ENCODE assay signal across 25 mouse cellular contexts in genomic region chrX:140399986-140400385, GRCm38 (mm10). TPM values are rescaled to one million over a fixed set of nuclear protein-coding genes. Genes with fewer than 3 reads are reported as not detected.
DNase-seq lines count a peak whose midpoint lies in the region; ATAC-seq lines count a peak whose summit lies in the region.
"Had no signal": no experiment of that assay in that cellular context is flagged by ENCODE, and none has a peak within 500 bp of the region (broad histone marks: within the 10 kb centered on the region; RNA-seq: fewer than 3 reads in every experiment).

No protein-coding gene starts in this region.

- H3K27ac ChIP-seq in forebrain, embryonic 14.5 days (ENCODE audit: low read depth, low read length) = no peak overlapping the region
- H3K27ac ChIP-seq in forebrain, embryonic 12.5 days = no peak overlapping the region
- H3K27ac ChIP-seq: embryonic facial prominence, embryonic 10.5 days; heart, embryonic 15.5 days; hindbrain, postnatal 0 days; limb, embryonic 12.5 days; macrophage; midbrain, embryonic 12.5 days had no signal

- peak; percentile 60; the same call in 1 of the 2 replicates for ATAC-seq in forebrain, embryonic 14.5 days
- ATAC-seq in forebrain, embryonic 12.5 days (ENCODE audit: low FRiP score) = no peak
- ATAC-seq: CD4-positive, CD25-positive, alpha-beta regulatory T cell, adult 4 months; hindbrain, postnatal 0 days; intestine, embryonic 16.5 days; liver, postnatal 0 days; lung, postnatal 0 days had no signal

- H3K27me3 ChIP-seq in forebrain, embryonic 14.5 days (replicated peaks; ENCODE audit: control insufficient read depth, insufficient read depth, low read length) = no peaks in the 10 kb centered on the region
- peaks cover 45% of the 10 kb centered on the region for H3K27me3 ChIP-seq in forebrain, embryonic 12.5 days

- no peak overlapping the region for H3K4me3 ChIP-seq in forebrain, embryonic 14.5 days (ENCODE audit: low read depth, low read length)
- H3K4me3 ChIP-seq in forebrain, embryonic 12.5 days (replicated peaks) = no peak overlapping the region
- H3K4me3 ChIP-seq: embryonic facial prominence, embryonic 10.5 days; heart, embryonic 15.5 days; limb, embryonic 12.5 days; midbrain, embryonic 12.5 days; myocyte had no signal

- no peak overlapping the region for H3K4me2 ChIP-seq in forebrain, embryonic 14.5 days (ENCODE audit: low read length)
- H3K4me2 ChIP-seq in forebrain, embryonic 12.5 days = no peak overlapping the region
- H3K4me2 ChIP-seq: heart, embryonic 15.5 days; limb, embryonic 12.5 days; liver, embryonic 11.5 days; midbrain, embryonic 12.5 days had no signal

- no peaks in the 10 kb centered on the region for H3K9me3 ChIP-seq in forebrain, embryonic 14.5 days (replicated peaks; ENCODE audit: control insufficient read depth, low read length)
- no peaks in the 10 kb centered on the region for H3K9me3 ChIP-seq in forebrain, embryonic 12.5 days
- H3K9me3 ChIP-seq: embryonic facial prominence, embryonic 10.5 days; heart, embryonic 15.5 days; limb, embryonic 12.5 days; midbrain, embryonic 12.5 days had no signal

- no peaks in the 10 kb centered on the region for H3K4me1 ChIP-seq in forebrain, embryonic 14.5 days (ENCODE audit: control insufficient read depth, insufficient read depth, low read length)
- H3K4me1 ChIP-seq in forebrain, embryonic 12.5 days = 0 out of 2 replicates have a peak, but pooled peaks cover 2% of the 10 kb centered on the region
- H3K4me1 ChIP-seq: embryonic facial prominence, embryonic 10.5 days; heart, embryonic 15.5 days; limb, embryonic 12.5 days; midbrain, embryonic 12.5 days had no signal

- H3K36me3 ChIP-seq in forebrain, embryonic 14.5 days (ENCODE audit: control insufficient read depth, insufficient read depth, low read length) = no peaks in the 10 kb centered on the region
- no peaks in the 10 kb centered on the region for H3K36me3 ChIP-seq in forebrain, embryonic 12.5 days (replicated peaks)
- H3K36me3 ChIP-seq: embryonic facial prominence, embryonic 10.5 days; heart, embryonic 15.5 days; limb, embryonic 12.5 days; midbrain, embryonic 12.5 days had no signal

- WGBS in forebrain, embryonic 14.5 days = 34% methylated on average over 3 of the region's 3 CpGs
- WGBS in forebrain, embryonic 12.5 days = 38% methylated on average over 3 of the region's 3 CpGs

- no peak overlapping the region for H3K9ac ChIP-seq in forebrain, embryonic 14.5 days (ENCODE audit: low read length)
- H3K9ac ChIP-seq in forebrain, embryonic 12.5 days = no peak overlapping the region
- H3K9ac ChIP-seq: heart, embryonic 15.5 days; limb, embryonic 12.5 days; liver, postnatal 0 days; midbrain, embryonic 12.5 days had no signal

- DNase-seq in forebrain, embryonic 14.5 days (ENCODE audit: low spot score) = peak; percentile 54
- DNase-seq in layer of hippocampus, adult 9-11 months = peak; percentile 11
- no peak for DNase-seq in layer of hippocampus, adult 11-12 months (ENCODE audit: low spot score)
- peak; percentile 11 for DNase-seq in right cerebral cortex, postnatal 25 days
- DNase-seq in right cerebral cortex, postnatal 36 days (ENCODE audit: low spot score in 2 of 2) = no peak
- DNase-seq in embryo, embryonic 11 days = no peak
- DNase-seq: adrenal gland, adult 8-10 months; cerebellum, adult 2 months; heart, postnatal 36 days; kidney, postnatal 25 days; liver, postnatal 0 days; spleen, adult 18-20 months; thymus, postnatal 14 days had no signal

RNA-seq across cellular contexts. Expression of gene Prps1, which starts 56.4 kb away (rescaled TPM):
- polyA plus RNA-seq in forebrain, embryonic 14.5 days (2014; fragmentation: Nextera tagmentation; extraction: Ambion mirVana) = 84.8 and 87.1 TPM in 2 replicates
- 67.4 and 70.9 TPM in 2 replicates for polyA plus RNA-seq in forebrain, embryonic 12.5 days (2016; fragmentation: Nextera tagmentation; extraction: Ambion mirVana)

RNA-seq across cellular contexts. Expression of gene Frmpd3, which starts 57.9 kb away (rescaled TPM):
- 0.59 and 1.0 TPM in 2 replicates for polyA plus RNA-seq in forebrain, embryonic 14.5 days (2014; fragmentation: Nextera tagmentation; extraction: Ambion mirVana)
- 0.63 and 1.4 TPM in 2 replicates for polyA plus RNA-seq in forebrain, embryonic 12.5 days (2016; fragmentation: Nextera tagmentation; extraction: Ambion mirVana)
- polyA plus RNA-seq: intestine, embryonic 16.5 days; liver, postnatal 0 days; macrophage; myocyte had no signal

Comparison
In these comparisons a context has a peak if more than half of its experiments do, and no peak if none do; other contexts are left out.
1. DNase-seq: peak in forebrain, embryonic 14.5 days (single experiment), layer of hippocampus, adult 9-11 months (single experiment) and right cerebral cortex, postnatal 25 days (single experiment); none in layer of hippocampus, adult 11-12 months (single experiment), right cerebral cortex, postnatal 36 days (0 of 2) and embryo, embryonic 11 days (single experiment).